Mouse (Mus musculus) stomach, postnatal 0 days (tissue): ENCODE measurements around the gene Gm9837.

Experiments used
- CTCF ChIP-seq: IDR thresholded peaks from 2 replicates; pipeline ENCODE4 v1.5.1; 2016; ENCODE audit warnings: antibody characterized with exemption, low read depth, mild to moderate bottlenecking, moderate library complexity
- EP300 ChIP-seq: optimal IDR thresholded peaks from 2 replicates; pipeline ENCODE3; 2016; ENCODE audit warnings: antibody characterized with exemption

GRCm38 (mm10) chr11:53516775-53517627 lies 46.7 kb upstream of the Gm9837 start:
- TF ChIP-seq CTCF, result no peak
- TF ChIP-seq EP300, result no peak
